Mouse (Mus musculus): ENCODE data around the gene Avil.

- TF ChIP-seq CTCF (IDR thresholded peaks at IDR 0.05; ENCODE audit: control insufficient read depth, insufficient read depth, low read length) (no peak), POLR2A (IDR thresholded peaks at IDR 0.05; ENCODE audit: borderline replicate concordance, control insufficient read depth, low read depth, low read length) (no peak)
Measured at GRCm38 (mm10) chr10:126971363-126972050, 29.0 kb upstream of the Avil start.
